Mouse (Mus musculus) c-Kit-positive CD71-positive TER-119-positive erythroid progenitor cells, embryonic 14.5 days (primary cell): ENCODE results near the gene Thbs3.

Experiments used
- DNase-seq: peaks from one replicate; pipeline ENCODE4 v3.0.0-alpha.2; 2013; ENCODE audit warnings: low spot score

Gene Thbs3

GRCm38 (mm10) chr3:89251365-89251895 lies 36.5 kb downstream of the Thbs3 start:
- DNase-seq = no peak

GRCm38 (mm10) chr3:89254994-89255393 lies 40.0 kb downstream of the Thbs3 start:
- DNase-seq = peak; percentile 35

GRCm38 (mm10) chr3:89256177-89256576 lies 41.2 kb downstream of the Thbs3 start:
- no peak for DNase-seq

- no peak for DNase-seq
These were observed 44.1 kb downstream of the Thbs3 start, which contains the start of gene Dpm3 for GRCm38 (mm10) chr3:89259076-89259475. Gene Dpm3 (plus strand): TSS chr3:89259358.

- no peak for DNase-seq
These were observed 45.2 kb downstream of the Thbs3 start for GRCm38 (mm10) chr3:89260211-89260610.

GRCm38 (mm10) chr3:89262417-89262816 lies 47.4 kb downstream of the Thbs3 start:
- no peak for DNase-seq

GRCm38 (mm10) chr3:89266439-89266893 lies 51.5 kb downstream of the Thbs3 start:
- peak; percentile 78 for DNase-seq

GRCm38 (mm10) chr3:89268916-89269315 lies 53.9 kb downstream of the Thbs3 start:
- DNase-seq = no peak

GRCm38 (mm10) chr3:89270051-89270755 lies 55.2 kb downstream of the Thbs3 start, which contains the start of gene Slc50a1:
Gene Slc50a1 (minus strand): TSS chr3:89270570.
- no peak for DNase-seq

GRCm38 (mm10) chr3:89270891-89271290 lies 55.9 kb downstream of the Thbs3 start:
- no peak for DNase-seq

- no peak for DNase-seq
These were observed 56.8 kb downstream of the Thbs3 start for GRCm38 (mm10) chr3:89271760-89272159.

GRCm38 (mm10) chr3:89276061-89276460 lies 61.1 kb downstream of the Thbs3 start:
- DNase-seq = no peak
